Mouse (Mus musculus): ENCODE results near the gene Ube2a.
"Not testable (repeated sequence)": the region's sequence is repeated elsewhere in the genome, so short reads cannot be mapped to it uniquely, and the experiment has no call there.

- TF ChIP-seq CTCF (IDR thresholded peaks at IDR 0.05; ENCODE audit: borderline replicate concordance, control insufficient read depth, extremely low read depth, insufficient read depth, low read length, poor library complexity); POLR2A (IDR thresholded peaks at IDR 0.05; ENCODE audit: control insufficient read depth, extremely low read depth, insufficient read depth, low read length, poor library complexity): not testable (repeated sequence)
Measured at GRCm38 (mm10) chrX:36898931-36899330, 25.2 kb downstream of the Ube2a start.

Measured in thymus, adult 2 months (tissue).